Mouse (Mus musculus) E14TG2a.4 (cell line): ENCODE data around the gene Ryr2.

Source experiments
- CTCF ChIP-seq: conservative IDR thresholded peaks from 2 replicates; pipeline ENCODE4 v1.5.1; 2014; ENCODE audit warnings: low read length
- NANOG ChIP-seq: IDR thresholded peaks from 2 replicates; pipeline ENCODE4 v1.6.1; 2014; ENCODE audit warnings: borderline replicate concordance, low read length, mixed read lengths

DNA sequence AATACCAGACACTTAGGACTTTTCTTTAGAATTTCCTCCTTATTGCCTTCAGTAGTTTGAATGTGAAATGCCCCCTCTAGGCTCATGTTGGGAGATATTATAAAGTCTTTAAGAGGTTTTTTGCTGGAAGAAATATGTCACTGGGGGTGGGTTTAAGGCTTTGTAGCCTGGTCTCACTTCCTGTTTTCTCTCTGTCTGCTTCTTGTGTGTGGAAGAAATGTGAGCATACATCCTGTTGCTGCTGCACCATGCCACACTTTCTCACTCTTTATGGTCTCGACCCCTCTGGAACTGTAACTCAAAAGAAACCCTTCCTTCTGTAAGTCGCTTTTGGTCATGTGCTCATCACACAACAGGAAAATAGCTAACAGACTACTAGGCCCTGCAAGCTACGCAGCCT lies 147.9 kb downstream of the Ryr2 start:
- no peak for TF ChIP-seq CTCF
- TF ChIP-seq NANOG: no peak
